Mouse (Mus musculus) limb, embryonic 11.5 days (tissue): ENCODE measurements around the gene Hoxb3. TPM values are rescaled to one million over a fixed set of nuclear protein-coding genes. Genes with fewer than 3 reads are reported as not detected.
A peak's percentile ranks its signal among the peaks of the same experiment; 100 is the strongest.

Experiments
- ATAC-seq: fragments of 200-750 bp; cut with Nextera tagmentation; 2 replicates; pipeline ENCODE4 v1.8.0; 2017; ENCODE audit warnings: low read depth; ENCODE audit not compliant: insufficient number of reproducible peaks, low FRiP score, low TSS enrichment
- DNase-seq: peaks from one replicate; pipeline ENCODE4 v3.0.0-alpha.2; 2015; ENCODE audit warnings: low spot score
- H3K27ac ChIP-seq: fragments of 300-500 bp; sonication (generic); replicated peaks from 2 replicates; pipeline ENCODE4 v1.5.1; 2014; ENCODE audit warnings: low read depth, mild to moderate bottlenecking, low read length
- H3K27me3 ChIP-seq: fragments of 300-500 bp; sonication (generic); 2 replicates; pipeline ENCODE4 v1.6.1; 2014; ENCODE audit warnings: mild to moderate bottlenecking, low read length, mixed read lengths; ENCODE audit not compliant: control insufficient read depth, insufficient read depth
- H3K36me3 ChIP-seq: fragments of 300-500 bp; sonication (generic); 2 replicates; pipeline ENCODE4 v1.6.1; 2014; ENCODE audit warnings: mild to moderate bottlenecking, low read length, moderate library complexity, mixed read lengths; ENCODE audit not compliant: control insufficient read depth, insufficient read depth
- H3K4me1 ChIP-seq: fragments of 300-500 bp; sonication (generic); 2 replicates; pipeline ENCODE4 v1.6.1; 2014; ENCODE audit warnings: low read length, mixed read lengths; ENCODE audit not compliant: control insufficient read depth, insufficient read depth
- H3K4me2 ChIP-seq: fragments of 300-500 bp; sonication (generic); 2 replicates; pipeline ENCODE4 v1.6.1; 2014; ENCODE audit warnings: low read depth, mild to moderate bottlenecking, moderate library complexity; ENCODE audit not compliant: severe bottlenecking
- H3K4me3 ChIP-seq: fragments of 300-500 bp; sonication (generic); 2 replicates; pipeline ENCODE4 v1.5.1; 2014; ENCODE audit warnings: low read depth, low read length
- H3K9ac ChIP-seq: fragments of 300-500 bp; sonication (generic); 2 replicates; pipeline ENCODE4 v1.6.1; 2014; ENCODE audit warnings: mild to moderate bottlenecking, low read length
- H3K9me3 ChIP-seq: fragments of 300-500 bp; sonication (generic); 2 replicates; pipeline ENCODE4 v1.6.1; 2016; ENCODE audit warnings: low read length; ENCODE audit not compliant: control insufficient read depth
- WGBS: fragments of 180-500 bp; shearing (Covaris S2); extraction: QIAGEN DNeasy Blood & Tissue Kit; methylation state at CpG from one replicate; pipeline ENCODE4 v1.1.7; 2014; 5-methylcytosine and 5-hydroxymethylcytosine counted together
- polyA plus RNA-seq: library from polyadenylated mRNA; unstranded; fragments of >200 nt; fragmentation: Nextera tagmentation; extraction: Ambion mirVana; gene quantifications from 2 replicates; pipeline ENCODE4 v1.2.1, GENCODE M21; 2014

Hoxb3 gene
- polyA plus RNA-seq, 1 experiment from 2014 or later, result 0.68 TPM

DNA sequence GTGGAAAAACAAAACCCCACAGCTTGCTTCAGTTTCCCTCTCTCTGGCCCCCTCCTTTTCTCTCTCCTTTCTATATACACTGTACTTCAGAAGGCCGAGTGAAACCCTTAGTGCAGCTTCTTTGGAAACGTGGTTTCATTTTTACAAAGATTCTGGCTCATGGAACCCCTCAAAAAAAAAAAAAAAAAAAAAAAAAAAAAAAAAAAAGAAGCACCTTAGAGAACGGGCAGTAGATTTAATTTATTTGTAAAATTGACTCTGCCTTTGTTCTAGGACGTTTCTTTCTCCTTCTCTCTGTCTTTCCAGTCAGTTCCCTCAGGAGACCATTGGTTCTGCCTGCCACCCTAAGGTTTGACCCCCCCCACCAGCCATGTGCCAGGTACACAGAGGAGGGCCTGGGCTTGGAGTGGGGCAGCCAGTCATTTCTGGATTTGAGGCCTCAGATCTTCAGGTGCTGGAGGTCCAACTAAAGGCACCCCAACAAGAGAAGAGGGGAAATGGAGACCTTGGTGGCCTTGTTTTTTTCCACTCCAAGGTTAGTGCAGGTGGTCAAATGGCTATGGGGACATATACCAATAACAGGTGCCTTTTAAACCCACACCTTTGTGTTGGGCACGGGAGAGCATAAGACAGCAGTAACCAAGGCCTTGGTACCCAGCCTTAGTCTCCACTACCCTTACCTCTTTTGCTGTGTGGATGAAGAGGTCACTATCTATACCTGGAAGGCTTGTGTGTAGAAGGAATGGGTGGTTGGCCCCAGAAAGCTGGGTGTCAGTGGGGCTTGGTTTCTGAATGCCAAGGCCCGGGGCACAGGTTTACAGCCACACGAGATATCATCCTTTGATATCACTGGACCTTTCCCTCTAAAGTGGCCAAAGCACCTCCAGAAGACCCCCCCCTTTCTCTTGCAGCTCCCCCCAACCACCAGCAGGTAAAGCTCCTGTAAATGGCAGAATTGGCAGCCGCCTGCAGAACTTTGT is 42.4 kb upstream of the Hoxb3 start:
- Histone ChIP-seq H3K4me1 (peaks cover 13% of the 10 kb centered on the region; the same call in 1 of the 2 replicates), H3K4me3 (no peak overlapping the region), H3K9ac (no peak overlapping the region), H3K9me3 (no peaks in the 10 kb centered on the region), H3K27me3 (peaks cover 79% of the 10 kb centered on the region), H3K27ac (no peak overlapping the region), H3K36me3 (no peaks in the 10 kb centered on the region), H3K4me2 (no peak overlapping the region)
- WGBS, result 7% methylated on average over 8 of the region's 8 CpGs
- ATAC-seq, result no peak
- no peak for DNase-seq

DNA sequence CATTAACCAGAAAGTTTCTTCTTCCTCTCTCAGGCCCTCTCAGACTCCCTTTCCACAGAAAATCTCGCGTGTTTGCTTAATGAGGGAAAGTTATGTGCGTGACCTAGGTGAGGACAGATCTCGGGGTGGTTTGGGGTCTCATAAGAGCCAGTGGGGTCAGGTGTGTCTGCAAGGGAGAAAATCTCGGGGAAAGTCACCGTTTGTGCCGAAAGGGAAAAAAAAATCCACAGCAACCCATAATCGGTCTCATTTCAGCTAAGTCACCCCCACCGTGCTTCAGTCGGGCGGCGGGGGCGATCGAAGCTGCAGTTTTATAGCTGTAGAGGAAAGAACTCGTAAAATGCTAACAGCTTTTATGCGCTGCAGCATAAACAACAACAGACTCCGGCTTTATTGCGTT is 41.7 kb upstream of the Hoxb3 start:
- no peak for ATAC-seq
- Histone ChIP-seq H3K9ac (no peak overlapping the region), H3K9me3 (no peaks in the 10 kb centered on the region), H3K4me3 (no peak overlapping the region), H3K4me2 (no peak overlapping the region), H3K27ac (no peak overlapping the region), H3K36me3 (no peaks in the 10 kb centered on the region), H3K4me1 (peaks cover 15% of the 10 kb centered on the region; the same call in 1 of the 2 replicates), H3K27me3 (peaks cover 79% of the 10 kb centered on the region)
- WGBS, result under 1% methylated on average over 18 of the region's 18 CpGs
- peak; percentile 67 for DNase-seq

DNA sequence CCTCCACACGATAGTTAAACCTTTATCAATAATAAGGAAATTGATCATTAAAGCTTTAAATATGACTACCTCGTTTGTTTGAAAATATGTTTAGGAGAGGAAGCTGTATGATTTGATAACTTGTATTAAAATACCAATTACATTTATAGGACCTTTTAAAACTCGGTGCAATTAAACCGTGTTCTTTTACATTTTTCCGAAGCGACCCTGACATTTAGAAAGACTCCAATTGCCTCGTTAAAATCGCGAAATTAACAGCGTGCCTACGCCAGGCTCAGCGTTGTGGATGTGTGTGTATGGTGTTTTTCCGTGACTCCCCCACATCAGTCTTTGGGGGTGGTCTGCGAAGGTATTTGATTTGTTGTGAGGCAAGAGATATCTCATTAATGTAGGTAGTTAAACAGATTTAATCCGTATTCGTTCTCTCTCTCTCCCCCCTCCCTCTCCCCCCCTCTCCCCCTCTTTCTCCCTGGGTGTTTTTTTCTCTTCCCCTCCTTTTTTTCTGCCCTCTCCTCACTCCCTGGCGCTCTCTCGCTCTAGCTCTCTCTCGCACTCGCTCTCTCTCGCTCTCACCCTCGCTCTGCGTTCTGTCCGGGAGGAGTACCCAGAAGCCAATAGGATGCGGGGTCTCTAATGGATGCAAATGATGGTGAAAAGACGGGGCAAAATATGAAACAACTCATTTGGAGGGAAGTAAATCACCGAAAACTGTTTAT is 41.1 kb upstream of the Hoxb3 start, which contains the start of gene Hoxb8:
Gene Hoxb8, plus strand, starts transcription at position 51 of the 716 bp plus-strand sequence.
- no peak within 1 kb of the TSS for H3K9ac ChIP-seq
- H3K4me2 ChIP-seq, result peak within 1 kb of the TSS; percentile 64
- ATAC-seq (no peak), DNase-seq (no peak)
- H3K36me3 ChIP-seq, result no peaks in the 10 kb centered on the region
- peaks cover 15% of the 10 kb centered on the region; the same call in 1 of the 2 replicates for H3K4me1 ChIP-seq
- H3K4me3 ChIP-seq, result peak within 1 kb of the TSS; percentile 18
- H3K27ac ChIP-seq, result no peak within 1 kb of the TSS
- H3K27me3 ChIP-seq, result peaks cover 79% of the 10 kb centered on the region
- under 1% methylated on average over 27 of the region's 27 CpGs for WGBS
- no peaks in the 10 kb centered on the region for H3K9me3 ChIP-seq

DNA sequence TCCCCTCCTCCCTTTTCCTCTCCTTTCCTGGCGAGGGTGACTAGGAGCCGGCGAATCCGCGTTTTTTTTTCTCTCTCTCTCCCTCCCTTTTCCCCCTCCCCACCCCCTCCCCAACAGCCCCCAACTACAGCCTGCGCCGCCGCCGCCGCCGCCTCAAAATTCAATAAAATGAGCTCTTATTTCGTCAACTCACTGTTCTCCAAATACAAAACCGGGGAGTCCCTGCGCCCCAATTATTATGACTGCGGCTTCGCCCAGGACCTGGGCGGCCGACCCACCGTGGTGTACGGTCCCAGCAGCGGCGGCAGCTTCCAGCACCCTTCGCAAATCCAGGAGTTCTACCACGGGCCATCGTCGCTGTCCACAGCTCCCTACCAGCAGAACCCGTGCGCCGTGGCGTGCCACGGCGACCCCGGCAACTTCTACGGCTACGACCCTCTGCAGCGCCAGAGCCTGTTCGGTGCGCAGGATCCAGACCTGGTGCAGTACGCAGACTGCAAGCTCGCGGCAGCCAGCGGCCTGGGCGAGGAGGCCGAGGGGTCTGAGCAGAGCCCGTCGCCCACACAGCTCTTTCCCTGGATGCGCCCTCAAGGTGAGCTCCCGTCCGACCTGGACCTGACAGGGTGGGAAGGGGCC is 40.2 kb upstream of the Hoxb3 start:
- peak; percentile 81 for DNase-seq
- peaks cover 17% of the 10 kb centered on the region; the same call in 1 of the 2 replicates for H3K4me1 ChIP-seq

DNA sequence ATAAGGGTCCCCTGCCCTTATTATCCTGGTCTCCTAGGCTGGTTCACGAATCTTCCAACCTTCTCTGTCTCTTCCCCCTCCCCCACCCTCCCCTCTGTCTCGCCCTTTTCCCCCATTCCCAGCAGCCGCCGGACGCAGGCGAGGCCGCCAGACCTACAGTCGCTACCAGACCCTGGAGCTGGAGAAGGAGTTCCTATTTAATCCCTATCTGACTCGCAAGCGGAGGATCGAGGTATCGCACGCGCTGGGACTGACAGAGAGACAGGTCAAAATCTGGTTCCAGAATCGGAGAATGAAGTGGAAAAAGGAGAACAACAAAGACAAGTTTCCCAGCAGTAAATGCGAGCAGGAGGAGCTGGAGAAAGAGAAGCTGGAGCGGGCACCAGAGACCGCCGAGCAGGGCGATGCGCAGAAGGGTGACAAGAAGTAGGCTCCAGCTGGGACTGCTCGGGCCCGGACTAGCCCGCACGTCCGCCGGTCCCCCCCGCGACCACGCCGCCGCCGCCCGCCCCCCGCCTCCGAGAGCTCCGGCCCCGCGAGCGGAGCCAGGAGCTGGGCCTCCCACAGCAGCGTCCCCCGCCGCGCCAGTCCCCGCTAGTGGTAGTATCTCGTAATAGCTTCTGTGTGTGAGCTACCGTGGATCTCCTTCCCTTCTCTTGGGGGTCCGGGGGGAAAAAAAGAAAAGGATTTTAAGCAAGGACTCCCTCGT is 38.9 kb upstream of the Hoxb3 start:
- peak overlapping the region; percentile 64 for H3K4me2 ChIP-seq
- under 1% methylated on average over 49 of the region's 49 CpGs for WGBS
- no peaks in the 10 kb centered on the region for H3K36me3 ChIP-seq
- no peaks in the 10 kb centered on the region for H3K9me3 ChIP-seq
- ATAC-seq (no peak), DNase-seq (no peak)
- peak overlapping the region; percentile 31 for H3K4me3 ChIP-seq
- peaks cover 17% of the 10 kb centered on the region; the same call in 1 of the 2 replicates for H3K4me1 ChIP-seq
- H3K9ac ChIP-seq, result peak overlapping the region; percentile 56
- peaks cover 81% of the 10 kb centered on the region for H3K27me3 ChIP-seq
- peak overlapping the region; percentile 22; the same call in 1 of the 2 replicates for H3K27ac ChIP-seq

More for the DNA sequence above, 40.2 kb upstream of the Hoxb3 start:
- Histone ChIP-seq H3K27ac (no peak overlapping the region), H3K9ac (peak overlapping the region; percentile 23; the same call in 1 of the 2 replicates), H3K9me3 (no peaks in the 10 kb centered on the region), H3K4me3 (peak overlapping the region; percentile 18), H3K4me2 (peak overlapping the region; percentile 64), H3K36me3 (no peaks in the 10 kb centered on the region), H3K27me3 (peaks cover 80% of the 10 kb centered on the region)
- no peak for ATAC-seq
- WGBS, result under 1% methylated on average over 49 of the region's 49 CpGs

DNA sequence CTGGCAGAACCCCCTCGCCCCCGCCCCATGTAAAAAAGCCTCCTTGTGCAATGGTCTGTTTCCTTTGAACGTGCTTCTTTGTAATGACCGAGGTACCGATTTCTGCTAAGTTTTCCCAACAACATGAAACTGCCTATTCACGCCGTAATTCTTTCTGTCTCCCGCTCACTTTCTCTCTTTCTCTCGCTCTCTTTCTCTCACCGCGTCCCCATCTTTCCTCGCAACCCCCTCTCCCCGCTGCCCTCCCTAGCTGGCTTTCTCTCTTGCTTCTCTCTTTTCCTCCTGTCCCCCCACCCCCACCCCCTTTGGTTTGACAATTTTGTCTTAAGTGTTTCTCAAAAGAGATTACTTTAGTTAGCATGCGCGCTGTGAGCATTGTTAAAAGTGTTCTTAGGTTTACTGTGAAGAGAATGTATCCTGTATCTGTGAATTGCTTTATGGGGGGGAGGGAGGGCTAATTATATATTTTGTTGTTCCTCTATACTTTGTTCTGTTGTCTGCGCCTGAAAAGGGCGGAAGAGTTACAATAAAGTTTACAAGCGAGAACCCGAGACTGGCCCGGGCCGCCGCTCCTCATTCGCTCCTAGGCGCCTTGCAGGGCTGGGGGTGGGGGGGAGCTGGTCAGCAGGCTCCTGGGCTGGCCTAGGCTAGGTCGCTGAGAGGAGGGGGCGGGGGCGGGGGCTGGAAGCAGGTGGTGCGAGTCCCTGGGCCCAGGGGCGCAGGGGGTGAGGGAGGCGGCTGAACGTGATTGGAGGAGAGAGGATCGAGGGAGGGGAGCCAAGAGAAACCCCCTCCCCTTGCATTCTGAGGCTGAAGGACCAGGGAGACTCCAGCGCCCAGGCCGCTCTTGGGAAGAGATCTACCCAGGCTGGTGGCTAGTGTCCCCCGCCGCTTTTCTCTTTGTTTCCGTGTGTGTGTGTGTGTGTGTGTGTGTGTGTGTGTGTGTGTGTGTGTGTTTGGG is 38.1 kb upstream of the Hoxb3 start:
- Histone ChIP-seq H3K36me3 (no peaks in the 10 kb centered on the region), H3K9me3 (no peaks in the 10 kb centered on the region), H3K27ac (no peak overlapping the region), H3K9ac (peak overlapping the region; percentile 56), H3K4me1 (peaks cover 17% of the 10 kb centered on the region; the same call in 1 of the 2 replicates), H3K27me3 (peaks cover 77% of the 10 kb centered on the region), H3K4me2 (peak overlapping the region; percentile 64), H3K4me3 (peak overlapping the region; percentile 35)
- ATAC-seq, result peak; percentile 67; the same call in 1 of the 2 replicates
- DNase-seq, result peak; percentile 79
- WGBS, result under 1% methylated on average over 37 of the region's 37 CpGs
